22 mouse cellular contexts compared by ENCODE assay signal in genomic region chr2:11771701-11772100, GRCm38 (mm10).
"Had no signal": no experiment of that assay in that cellular context is flagged by ENCODE, and none has a peak within 500 bp of the region (broad histone marks: within the 10 kb centered on the region; RNA-seq: fewer than 3 reads in every experiment).

No protein-coding gene starts in this region.

- H3K4me3 ChIP-seq: intestine, embryonic 15.5 days; layer of hippocampus, adult 2 months; limb, embryonic 12.5 days; limb, embryonic 15.5 days; liver, embryonic 15.5 days; megakaryocyte, embryonic 14.5 days; midbrain, embryonic 10.5 days; midbrain, embryonic 13.5 days; myocyte; neural tube, embryonic 13.5 days had no signal

- H3K4me1 ChIP-seq: intestine, embryonic 15.5 days had no signal

- H3K4me2 ChIP-seq: intestine, embryonic 15.5 days; limb, embryonic 12.5 days; limb, embryonic 15.5 days; liver, embryonic 15.5 days; lung, embryonic 14.5 days; midbrain, embryonic 13.5 days; neural tube, embryonic 13.5 days had no signal

- DNase-seq: kidney, adult 11 months; kidney, adult 9 months; kidney, postnatal 25 days; layer of hippocampus, adult 9-11 months; left cerebral cortex, postnatal 4 days; lung, embryonic 14.5 days; lung, postnatal 10 days; lung, postnatal 36 days; retina, postnatal 1 day; thymus, adult 18-20 months; thymus, postnatal 36 days had no signal

- H3K27me3 ChIP-seq: intestine, embryonic 15.5 days; limb, embryonic 12.5 days; limb, embryonic 15.5 days; liver, embryonic 15.5 days; megakaryocyte, embryonic 14.5 days; midbrain, embryonic 13.5 days; neural tube, embryonic 13.5 days had no signal

- H3K9ac ChIP-seq: intestine, embryonic 15.5 days; limb, embryonic 12.5 days; limb, embryonic 15.5 days; liver, embryonic 15.5 days; lung, embryonic 14.5 days; midbrain, embryonic 13.5 days; neural tube, embryonic 13.5 days had no signal

- H3K9me3 ChIP-seq: intestine, embryonic 15.5 days; limb, embryonic 12.5 days; limb, embryonic 15.5 days; liver, embryonic 15.5 days; megakaryocyte, embryonic 14.5 days; midbrain, embryonic 10.5 days; midbrain, embryonic 13.5 days; neural tube, embryonic 13.5 days had no signal

- H3K27ac ChIP-seq: intestine, embryonic 15.5 days; layer of hippocampus, adult 2 months; limb, embryonic 12.5 days; limb, embryonic 15.5 days; liver, embryonic 15.5 days; midbrain, embryonic 10.5 days; midbrain, embryonic 13.5 days; neural tube, embryonic 13.5 days had no signal

- ATAC-seq: intestine, embryonic 15.5 days; midbrain, embryonic 13.5 days; midbrain, embryonic 16.5 days had no signal
